Mouse (Mus musculus) telencephalon, adult 2 months (tissue): Measurements from ENCODE around the gene Smim9.
"Not testable (repeated sequence)": the region's sequence is repeated elsewhere in the genome, so short reads cannot be mapped to it uniquely, and the experiment has no call there.

Experiments used
- DNase-seq: peaks from one replicate; pipeline ENCODE4 v3.0.0-alpha.2; 2011; ENCODE audit warnings: low read depth, low spot score

Gene Smim9

GRCm38 (mm10) chrX:75163670-75164069, at the start of gene Smim9:
Gene Smim9, minus strand, starts transcription at chrX:75163770.
- no peak for DNase-seq

GRCm38 (mm10) chrX:75155576-75156243, 7.9 kb downstream of the Smim9 start:
- no peak for DNase-seq

DNA sequence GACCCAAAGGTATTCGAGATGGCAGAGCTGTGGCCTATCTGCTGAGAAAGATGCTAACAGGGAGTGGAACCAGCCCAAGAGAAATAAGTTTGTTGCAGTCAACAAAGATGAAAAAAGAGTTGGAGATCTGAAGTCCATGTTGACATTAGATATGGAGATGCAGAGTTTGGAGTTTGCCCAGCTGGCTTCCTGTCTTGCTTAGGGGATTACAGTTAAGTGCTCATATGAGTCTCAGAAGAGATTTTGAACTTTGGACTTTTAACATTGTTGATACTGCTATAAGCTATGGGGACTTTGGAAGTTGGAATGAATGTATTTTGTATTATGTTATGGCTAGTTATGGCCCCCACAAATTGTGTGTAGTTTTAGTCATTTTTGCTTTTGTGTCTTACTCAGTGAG, 11.3 kb downstream of the Smim9 start:
- no peak for DNase-seq

DNA sequence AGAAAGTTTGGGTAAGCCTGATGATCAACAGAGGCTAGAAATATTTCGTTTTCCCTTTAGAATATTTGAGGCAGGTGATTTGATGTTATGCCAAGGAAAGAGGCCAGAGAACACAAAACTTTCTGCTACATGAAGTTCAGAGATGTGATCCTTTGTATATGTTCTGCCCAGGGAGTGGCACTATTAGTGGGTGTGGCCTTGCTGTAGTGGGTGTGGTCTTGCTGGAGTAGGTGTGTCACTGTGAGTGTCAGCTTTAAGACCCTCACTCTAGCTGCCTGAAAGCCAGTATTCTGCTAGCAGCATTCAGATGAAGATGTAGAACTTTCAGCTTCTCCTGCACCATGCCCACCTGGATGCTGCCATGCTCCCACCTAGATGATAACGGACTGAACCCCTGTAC, 13.3 kb downstream of the Smim9 start:
- no peak for DNase-seq

DNA sequence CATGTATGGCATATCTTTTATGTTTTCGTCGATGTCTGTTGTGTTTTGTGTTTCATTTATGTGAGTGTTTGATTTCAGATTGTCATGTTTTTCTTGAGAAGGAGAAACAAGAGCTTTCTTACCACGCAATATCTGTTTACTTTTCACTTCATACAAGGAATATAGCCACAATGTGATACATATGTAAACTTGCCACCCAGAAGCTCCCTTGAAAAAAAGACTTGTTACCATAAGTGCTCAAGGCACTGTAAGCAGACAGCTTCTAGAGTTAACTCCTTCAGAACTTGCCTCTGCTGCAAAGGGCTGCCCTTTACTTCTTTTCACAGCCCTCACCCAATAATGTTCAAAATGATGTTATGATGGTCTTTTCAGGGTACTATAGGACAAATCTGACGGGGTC, 15.2 kb downstream of the Smim9 start:
- DNase-seq = no peak

- DNase-seq = not testable (repeated sequence)
Observed at GRCm38 (mm10) chrX:75143124-75143555, 20.4 kb downstream of the Smim9 start.

DNA sequence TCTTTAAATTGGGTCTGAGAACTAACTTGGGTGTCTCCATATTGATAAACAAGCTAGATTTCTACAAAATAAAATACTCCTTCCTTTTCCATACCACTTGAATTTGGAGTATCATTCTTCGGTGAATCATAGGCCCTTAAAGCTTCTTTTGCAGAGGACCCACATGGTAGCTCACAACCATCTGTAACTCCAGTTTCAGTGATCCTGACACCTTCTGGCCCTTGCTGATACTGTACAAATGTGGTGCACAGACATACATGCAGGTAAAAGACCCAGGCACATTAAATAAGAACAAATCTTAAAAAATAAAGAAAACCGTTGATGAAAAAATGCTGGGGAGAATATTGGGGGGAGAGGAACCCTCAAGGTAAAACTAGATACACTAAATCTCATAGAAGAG, 25.4 kb downstream of the Smim9 start:
- DNase-seq = no peak

- DNase-seq = no peak
Observed at GRCm38 (mm10) chrX:75137729-75138128, 25.8 kb downstream of the Smim9 start.

- DNase-seq = no peak
Observed at GRCm38 (mm10) chrX:75136938-75137337, 26.6 kb downstream of the Smim9 start.

- DNase-seq = peak; percentile 53
Observed at GRCm38 (mm10) chrX:75130467-75131160, 33.0 kb downstream of the Smim9 start, which contains the start of gene Mpp1. Gene Mpp1, minus strand, starts transcription at chrX:75131016.

- no peak for DNase-seq
Observed at GRCm38 (mm10) chrX:75129474-75129873, 34.1 kb downstream of the Smim9 start.

DNA sequence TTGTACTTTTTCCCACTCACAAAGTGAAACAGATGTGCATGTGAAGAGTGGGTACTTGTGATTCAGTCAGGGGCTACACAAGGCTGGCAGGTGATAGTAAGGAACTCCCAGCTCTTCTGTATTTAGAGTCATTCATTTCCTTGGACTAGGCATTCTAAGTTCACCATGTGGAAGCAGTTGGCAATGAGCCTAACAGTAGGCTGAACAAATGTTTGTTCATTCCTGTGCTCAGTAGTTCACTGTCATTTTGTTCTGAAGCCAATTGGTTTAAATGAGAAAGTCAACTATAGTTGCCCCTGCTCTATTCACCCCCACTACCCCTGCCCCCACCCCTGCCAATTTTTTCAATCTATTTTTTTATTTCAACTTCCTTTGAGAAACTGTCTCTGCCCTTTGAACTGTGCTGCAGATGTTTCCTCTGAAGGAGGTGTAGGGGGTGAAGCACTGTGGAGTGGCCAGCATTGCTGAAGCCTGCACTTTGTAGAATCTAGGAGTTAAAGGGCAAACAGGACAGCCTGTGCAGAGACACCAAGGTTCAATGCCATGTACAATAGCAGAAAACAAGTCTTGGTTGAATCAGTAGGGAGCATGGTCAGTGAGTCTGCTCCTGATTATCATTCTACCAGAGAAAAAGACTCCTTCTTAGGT, 35.1 kb downstream of the Smim9 start:
- DNase-seq = no peak

GRCm38 (mm10) chrX:75126893-75127292, 36.7 kb downstream of the Smim9 start:
- no peak for DNase-seq

DNA sequence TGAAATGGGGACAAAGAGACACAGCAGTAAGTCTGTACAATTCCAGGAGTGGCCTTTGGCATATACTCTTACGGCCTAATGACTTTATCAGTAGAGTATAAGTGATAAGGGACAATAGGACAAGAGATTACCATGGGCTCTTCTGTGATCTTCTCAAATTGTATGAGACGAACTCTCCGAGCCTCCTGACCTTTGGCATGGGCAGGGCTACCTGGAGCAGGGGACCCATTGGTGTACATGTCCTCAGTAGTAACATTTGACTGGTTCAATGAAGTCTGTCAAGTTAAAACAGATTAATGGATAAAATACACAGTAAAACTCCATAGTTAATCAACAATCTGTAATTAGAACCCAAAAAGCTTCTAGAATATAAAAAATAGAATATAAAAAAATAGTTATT, 38.0 kb downstream of the Smim9 start:
- DNase-seq = no peak

DNA sequence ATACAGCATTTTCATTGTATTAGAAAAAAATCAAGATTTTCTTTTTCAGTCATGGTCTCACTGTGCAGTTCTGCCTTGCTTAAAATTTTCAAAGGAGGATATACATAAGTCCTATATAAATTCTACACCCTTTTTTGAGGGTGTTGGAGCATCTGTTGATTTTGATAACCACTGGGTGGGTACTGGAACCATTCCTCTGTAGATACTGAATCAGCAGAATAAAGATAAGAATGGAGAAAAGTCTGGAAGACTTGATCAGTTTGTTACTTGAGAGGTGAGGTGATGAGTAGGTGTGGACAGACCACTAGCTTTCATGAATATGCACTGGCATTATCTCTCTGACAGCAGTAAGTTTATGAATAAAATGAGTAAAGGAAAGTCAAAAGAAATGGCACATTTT, 48.0 kb downstream of the Smim9 start:
- DNase-seq = no peak

GRCm38 (mm10) chrX:75102293-75102692, 61.3 kb downstream of the Smim9 start:
- no peak for DNase-seq

DNA sequence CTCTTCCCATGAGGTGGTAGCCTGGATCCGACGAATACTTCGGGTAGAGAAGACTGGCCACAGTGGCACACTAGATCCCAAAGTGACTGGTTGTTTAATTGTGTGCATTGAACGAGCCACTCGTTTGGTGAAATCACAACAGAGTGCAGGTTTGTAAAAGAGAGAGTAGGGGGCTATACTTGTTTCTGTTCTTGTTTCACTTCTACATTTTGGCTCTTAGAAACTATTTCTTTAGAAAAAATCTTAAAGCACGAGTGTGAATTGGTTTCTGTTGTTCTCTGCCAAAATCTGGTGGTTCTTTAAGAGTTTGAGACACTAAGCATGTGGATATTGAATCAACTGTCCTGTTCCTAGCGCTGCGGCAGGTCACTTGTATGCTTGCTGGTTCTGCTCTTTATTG, 64.8 kb downstream of the Smim9 start:
- DNase-seq = no peak

DNA sequence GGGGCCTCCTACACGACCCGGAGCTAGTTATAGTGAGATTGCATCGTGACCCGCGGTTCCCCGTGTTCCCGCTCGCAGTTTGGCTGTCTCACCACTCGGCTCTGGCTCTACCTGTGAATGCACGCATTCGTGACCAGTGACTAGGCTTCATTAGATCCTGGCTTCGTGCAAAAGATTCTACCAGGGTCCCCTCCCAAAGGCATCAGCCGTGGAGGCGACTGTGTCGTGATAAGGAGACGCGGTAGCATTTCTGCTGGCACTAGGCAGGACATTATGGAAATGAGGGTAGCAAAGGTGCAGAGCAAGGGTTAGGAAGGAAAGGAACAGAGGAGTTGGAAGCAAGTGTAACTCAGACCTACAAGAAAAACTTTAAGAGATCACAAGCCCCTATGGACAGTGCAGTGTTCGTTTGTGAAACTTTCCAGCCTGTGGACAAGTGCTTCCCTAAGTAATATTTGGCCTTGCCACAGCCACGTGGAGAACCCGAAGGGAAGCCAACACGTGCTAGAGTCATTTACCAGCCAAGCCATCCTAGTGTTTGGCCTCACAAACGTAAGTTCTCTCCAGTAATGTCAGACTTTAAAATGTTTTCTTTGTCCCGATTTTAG, 67.3 kb downstream of the Smim9 start:
- no peak for DNase-seq
